Mouse (Mus musculus): ENCODE data around the gene Pbx4. TPM values are rescaled to one million over a fixed set of nuclear protein-coding genes. Genes with fewer than 3 reads are reported as not detected.
A peak's percentile ranks its signal among the peaks of the same experiment; 100 is the strongest.

Pbx4 gene
- polyA plus RNA-seq, 1 experiment from 2014 or later = 3.1 TPM

GRCm38 (mm10) chr8:69814881-69815280, 17.4 kb upstream of the Pbx4 start:
- Histone ChIP-seq H3K36me3 (peaks cover 72% of the 10 kb centered on the region), H3K9ac (no peak overlapping the region), H3K4me2 (no peak overlapping the region), H3K27ac (no peak overlapping the region), H3K4me3 (no peak overlapping the region), H3K27me3 (replicated peaks) (no peaks in the 10 kb centered on the region), H3K9me3 (replicated peaks) (no peaks in the 10 kb centered on the region), H3K4me1 (peaks cover under 1% of the 10 kb centered on the region; the same call in 1 of the 2 replicates)
- 72% methylated on average over 2 of the region's 2 CpGs for WGBS (ENCODE audit: insufficient replicate concordance)
- ATAC-seq = no peak

GRCm38 (mm10) chr8:69815396-69815795, 16.9 kb upstream of the Pbx4 start:
- ATAC-seq = no peak
- H3K9me3 ChIP-seq (replicated peaks) = no peaks in the 10 kb centered on the region
- no peak overlapping the region for H3K4me2 ChIP-seq
- H3K9ac ChIP-seq = no peak overlapping the region
- WGBS (ENCODE audit: insufficient replicate concordance) = 82% methylated on average over 4 of the region's 4 CpGs
- H3K4me3 ChIP-seq = no peak overlapping the region
- H3K36me3 ChIP-seq = peaks cover 67% of the 10 kb centered on the region
- H3K4me1 ChIP-seq = no peaks in the 10 kb centered on the region
- 0 out of 2 replicates have a peak, but pooled peaks cover 2% of the 10 kb centered on the region for H3K27me3 ChIP-seq (replicated peaks)
- H3K27ac ChIP-seq = no peak overlapping the region

GRCm38 (mm10) chr8:69820466-69820865, 11.8 kb upstream of the Pbx4 start:
- 73% methylated on average over 9 of the region's 9 CpGs for WGBS (ENCODE audit: insufficient replicate concordance)
- no peak for ATAC-seq
- H3K36me3 ChIP-seq = peaks cover 35% of the 10 kb centered on the region
- H3K9ac ChIP-seq = no peak overlapping the region
- 0 out of 2 replicates have a peak, but pooled peaks cover 4% of the 10 kb centered on the region for H3K27me3 ChIP-seq (replicated peaks)
- no peak overlapping the region for H3K4me3 ChIP-seq
- H3K4me1 ChIP-seq = peaks cover 25% of the 10 kb centered on the region
- no peaks in the 10 kb centered on the region for H3K9me3 ChIP-seq (replicated peaks)
- no peak overlapping the region for H3K27ac ChIP-seq
- H3K4me2 ChIP-seq = no peak overlapping the region

GRCm38 (mm10) chr8:69821971-69822385, 10.3 kb upstream of the Pbx4 start:
- Histone ChIP-seq H3K27me3 (replicated peaks) (0 out of 2 replicates have a peak, but pooled peaks cover 4% of the 10 kb centered on the region), H3K36me3 (peaks cover 30% of the 10 kb centered on the region), H3K9ac (peak overlapping the region; percentile 55), H3K4me2 (peak overlapping the region; percentile 82), H3K9me3 (replicated peaks) (no peaks in the 10 kb centered on the region), H3K27ac (no peak overlapping the region), H3K4me1 (peaks cover 25% of the 10 kb centered on the region), H3K4me3 (peak overlapping the region; percentile 58)
- WGBS (ENCODE audit: insufficient replicate concordance) = 0% methylated on average over 13 of the region's 22 CpGs
- ATAC-seq = peak; percentile 15; the same call in 1 of the 2 replicates

- Histone ChIP-seq H3K4me3 (peak within 1 kb of the TSS; percentile 58), H3K4me2 (peak within 1 kb of the TSS; percentile 82), H3K36me3 (peaks cover 25% of the 10 kb centered on the region), H3K27ac (0 out of 2 replicates have a peak within 1 kb of the TSS, but pooled peaks have one; percentile 27), H3K4me1 (peaks cover 25% of the 10 kb centered on the region), H3K9me3 (replicated peaks) (no peaks in the 10 kb centered on the region), H3K9ac (peak within 1 kb of the TSS; percentile 55), H3K27me3 (replicated peaks) (0 out of 2 replicates have a peak, but pooled peaks cover 4% of the 10 kb centered on the region)
- peak; percentile 56 for ATAC-seq
- WGBS (ENCODE audit: insufficient replicate concordance) = 5% methylated on average over 29 of the region's 35 CpGs
Observed at GRCm38 (mm10) chr8:69822386-69823191, 9.7 kb upstream of the Pbx4 start, which contains the start of gene Lpar2. Lpar2 (plus strand) TSS chr8:69822429.

- H3K27ac ChIP-seq = no peak overlapping the region
- WGBS (ENCODE audit: insufficient replicate concordance) = 87% methylated on average over 12 of the region's 12 CpGs
- H3K9ac ChIP-seq = no peak overlapping the region
- peaks cover 18% of the 10 kb centered on the region; the same call in 1 of the 2 replicates for H3K36me3 ChIP-seq
- H3K27me3 ChIP-seq (replicated peaks) = no peaks in the 10 kb centered on the region
- H3K4me1 ChIP-seq = peaks cover 26% of the 10 kb centered on the region
- no peak overlapping the region for H3K4me2 ChIP-seq
- no peak overlapping the region for H3K4me3 ChIP-seq
- no peak for ATAC-seq
- H3K9me3 ChIP-seq (replicated peaks) = no peaks in the 10 kb centered on the region
Observed at GRCm38 (mm10) chr8:69826371-69826770, 5.9 kb upstream of the Pbx4 start.

GRCm38 (mm10) chr8:69837057-69837682, 4.9 kb downstream of the Pbx4 start:
- no peaks in the 10 kb centered on the region for H3K9me3 ChIP-seq (replicated peaks)
- H3K27ac ChIP-seq = no peak overlapping the region
- peaks cover 3% of the 10 kb centered on the region; the same call in 1 of the 2 replicates for H3K27me3 ChIP-seq (replicated peaks)
- no peak overlapping the region for H3K4me3 ChIP-seq
- H3K36me3 ChIP-seq = no peaks in the 10 kb centered on the region
- H3K4me1 ChIP-seq = peaks cover 15% of the 10 kb centered on the region
- no peak for ATAC-seq
- no peak overlapping the region for H3K4me2 ChIP-seq
- no peak overlapping the region for H3K9ac ChIP-seq
- WGBS (ENCODE audit: insufficient replicate concordance) = 56% methylated on average over 8 of the region's 8 CpGs

GRCm38 (mm10) chr8:69847167-69848065, 15.1 kb downstream of the Pbx4 start:
- Histone ChIP-seq H3K9ac (no peak overlapping the region), H3K4me1 (peaks cover 31% of the 10 kb centered on the region), H3K4me2 (no peak overlapping the region), H3K36me3 (no peaks in the 10 kb centered on the region), H3K4me3 (no peak overlapping the region), H3K27ac (no peak overlapping the region), H3K27me3 (replicated peaks) (no peaks in the 10 kb centered on the region), H3K9me3 (replicated peaks) (no peaks in the 10 kb centered on the region)
- 52% methylated on average over 3 of the region's 3 CpGs for WGBS (ENCODE audit: insufficient replicate concordance)
- no peak for ATAC-seq

GRCm38 (mm10) chr8:69848951-69849350, 16.7 kb downstream of the Pbx4 start:
- H3K36me3 ChIP-seq = no peaks in the 10 kb centered on the region
- no peak overlapping the region for H3K9ac ChIP-seq
- H3K27me3 ChIP-seq (replicated peaks) = no peaks in the 10 kb centered on the region
- peak overlapping the region; percentile 13 for H3K27ac ChIP-seq
- no peaks in the 10 kb centered on the region for H3K9me3 ChIP-seq (replicated peaks)
- 54% methylated on average over 8 of the region's 8 CpGs for WGBS (ENCODE audit: insufficient replicate concordance)
- peaks cover 31% of the 10 kb centered on the region for H3K4me1 ChIP-seq
- H3K4me3 ChIP-seq = no peak overlapping the region
- peak; percentile 57 for ATAC-seq
- H3K4me2 ChIP-seq = no peak overlapping the region

- no peak overlapping the region for H3K9ac ChIP-seq
Observed at GRCm38 (mm10) chr8:69849899-69850298, 17.6 kb downstream of the Pbx4 start.

GRCm38 (mm10) chr8:69850926-69851506, 18.7 kb downstream of the Pbx4 start:
- Histone ChIP-seq H3K4me1 (peaks cover 31% of the 10 kb centered on the region), H3K27ac (peak overlapping the region; percentile 80), H3K36me3 (no peaks in the 10 kb centered on the region), H3K27me3 (replicated peaks) (no peaks in the 10 kb centered on the region), H3K9me3 (replicated peaks) (no peaks in the 10 kb centered on the region), H3K9ac (no peak overlapping the region; the same call in 1 of the 2 replicates), H3K4me2 (peak overlapping the region; percentile 34), H3K4me3 (no peak overlapping the region)
- ATAC-seq = peak; percentile 87
- 68% methylated on average over 7 of the region's 7 CpGs for WGBS (ENCODE audit: insufficient replicate concordance)

More at GRCm38 (mm10) chr8:69849899-69850298, 17.6 kb downstream of the Pbx4 start:
- 50% methylated on average over 3 of the region's 3 CpGs for WGBS (ENCODE audit: insufficient replicate concordance)
- Histone ChIP-seq H3K4me3 (no peak overlapping the region), H3K4me1 (peaks cover 31% of the 10 kb centered on the region), H3K27ac (no peak overlapping the region), H3K27me3 (replicated peaks) (no peaks in the 10 kb centered on the region), H3K9me3 (replicated peaks) (no peaks in the 10 kb centered on the region), H3K4me2 (no peak overlapping the region), H3K36me3 (no peaks in the 10 kb centered on the region)
- ATAC-seq = no peak
